Mouse (Mus musculus) thymus, adult 2 months (tissue): ENCODE measurements around the gene Cstad.

Experiments
- CTCF ChIP-seq: fragments of 200-500 bp; IDR thresholded peaks from 2 replicates; pipeline ENCODE4 v1.5.1; 2012; ENCODE audit warnings: mild to moderate bottlenecking, control low read depth, low read length, moderate library complexity, borderline replicate concordance; ENCODE audit not compliant: control insufficient read depth, poor library complexity, insufficient read depth; ENCODE audit errors: extremely low read depth
- POLR2A ChIP-seq: fragments of 200-500 bp; IDR thresholded peaks from 2 replicates; pipeline ENCODE4 v1.6.1; 2012; ENCODE audit warnings: mild to moderate bottlenecking, low read length, control low read depth, moderate library complexity; ENCODE audit not compliant: control insufficient read depth, poor library complexity, insufficient read depth; ENCODE audit errors: extremely low read depth

DNA sequence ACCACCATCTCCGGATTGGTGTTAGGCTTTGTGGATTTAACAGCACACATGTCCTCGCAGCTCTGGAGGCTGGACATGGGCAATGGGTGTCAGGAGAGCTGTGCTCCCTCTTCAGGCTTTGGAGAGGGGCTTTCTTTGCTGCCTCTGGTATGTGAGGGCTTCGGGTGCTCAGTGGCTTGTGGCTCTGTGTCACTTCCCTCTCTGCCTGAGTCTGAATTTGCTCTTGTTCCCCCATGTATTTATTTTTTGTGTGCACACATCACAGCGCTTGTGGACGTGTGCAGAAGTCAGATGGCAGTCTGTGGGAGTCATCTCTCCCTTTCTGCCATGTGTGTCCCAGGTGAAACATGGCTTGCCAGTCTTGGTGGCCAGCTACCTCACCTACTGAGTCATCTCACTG is 60.9 kb downstream of the Cstad start:
- TF ChIP-seq CTCF (no peak), POLR2A (no peak)
